Mouse (Mus musculus) heart, adult 2 months (tissue): ENCODE measurements around the gene Myo1d.

Experiments
- EP300 ChIP-seq: fragments of 200-500 bp; IDR thresholded peaks from 2 replicates; pipeline ENCODE4 v1.6.1; 2011; ENCODE audit warnings: low read depth, low read length, control low read depth; ENCODE audit not compliant: insufficient read depth
- POLR2A ChIP-seq: fragments of 200-500 bp; IDR thresholded peaks from 2 replicates; pipeline ENCODE4 v1.6.1; 2011; ENCODE audit warnings: mild to moderate bottlenecking, low read depth, low read length, control low read depth; ENCODE audit not compliant: insufficient read depth

DNA sequence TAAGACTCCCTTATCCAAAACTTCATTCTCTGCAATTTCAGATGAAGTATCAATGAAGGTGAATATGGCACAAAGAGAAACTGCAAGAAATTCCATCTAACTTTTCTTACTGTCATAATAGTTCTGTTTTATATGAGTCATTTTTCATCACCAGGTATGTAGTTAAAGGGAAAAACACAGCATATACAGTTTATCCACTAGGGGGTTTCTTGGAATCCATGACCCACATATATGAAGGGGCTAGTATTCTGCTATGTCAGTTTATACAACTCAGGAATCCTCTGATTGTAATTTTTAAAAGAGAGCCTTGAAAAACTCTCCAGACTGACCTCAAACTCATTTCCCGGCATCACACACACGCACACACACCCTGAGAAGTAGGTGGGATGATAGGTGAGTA, 2.1 kb downstream of the Myo1d start:
- TF ChIP-seq POLR2A (no peak), EP300 (no peak)
